Mouse (Mus musculus) brain, embryonic 14.5 days (tissue): ENCODE measurements around the gene Kcnk10.

ENCODE experiments used
- CTCF ChIP-seq: fragments of 200-500 bp; IDR thresholded peaks from 2 replicates; pipeline ENCODE4 v1.5.1; 2012; ENCODE audit warnings: inconsistent platforms, mild to moderate bottlenecking, moderate library complexity, borderline replicate concordance; ENCODE audit not compliant: insufficient read depth, insufficient read length; ENCODE audit errors: extremely low read depth
- POLR2A ChIP-seq: fragments of 200-500 bp; IDR thresholded peaks from 2 replicates; pipeline ENCODE4 v1.6.1; 2012; ENCODE audit warnings: mild to moderate bottlenecking, inconsistent platforms, borderline replicate concordance; ENCODE audit not compliant: poor library complexity, insufficient read depth, insufficient read length, severe bottlenecking; ENCODE audit errors: extremely low read depth

- TF ChIP-seq POLR2A (no peak), CTCF (no peak)
Measured at GRCm38 (mm10) chr12:98569380-98569779, 8.7 kb downstream of the Kcnk10 start.
